Mouse (Mus musculus) kidney, embryonic 15.5 days (tissue): Measurements from ENCODE around the gene Poc1b. TPM values are rescaled to one million over a fixed set of nuclear protein-coding genes. Genes with fewer than 3 reads are reported as not detected.
A peak's percentile ranks its signal among the peaks of the same experiment; 100 is the strongest.

Source experiments
- ATAC-seq: fragments of 200-750 bp; cut with Nextera tagmentation; replicated peaks from 2 replicates; pipeline ENCODE4 v1.8.0; 2017; ENCODE audit warnings: moderate TSS enrichment; ENCODE audit not compliant: low FRiP score
- H3K27ac ChIP-seq: fragments of 300-500 bp; sonication (generic); 2 replicates; pipeline ENCODE4 v1.5.1; 2015; ENCODE audit warnings: mild to moderate bottlenecking, inconsistent platforms
- H3K27me3 ChIP-seq: fragments of 300-500 bp; sonication (generic); 2 replicates; pipeline ENCODE4 v1.6.1; 2015; ENCODE audit warnings: inconsistent platforms
- H3K36me3 ChIP-seq: fragments of 300-500 bp; sonication (generic); 2 replicates; pipeline ENCODE4 v1.6.1; 2015; ENCODE audit warnings: inconsistent platforms
- H3K4me1 ChIP-seq: fragments of 300-500 bp; sonication (generic); 2 replicates; pipeline ENCODE4 v1.6.1; 2015; ENCODE audit warnings: inconsistent platforms
- H3K4me2 ChIP-seq: fragments of 300-500 bp; sonication (generic); 2 replicates; pipeline ENCODE4 v1.6.1; 2015; ENCODE audit warnings: moderate library complexity, mild to moderate bottlenecking, inconsistent platforms
- H3K4me3 ChIP-seq: fragments of 300-500 bp; sonication (generic); replicated peaks from 2 replicates; pipeline ENCODE4 v1.5.1; 2015; ENCODE audit warnings: mild to moderate bottlenecking, inconsistent platforms
- H3K9ac ChIP-seq: fragments of 300-500 bp; sonication (generic); 2 replicates; pipeline ENCODE4 v1.6.1; 2015; ENCODE audit warnings: mild to moderate bottlenecking, inconsistent platforms
- H3K9me3 ChIP-seq: fragments of 300-500 bp; sonication (generic); replicated peaks from 2 replicates; pipeline ENCODE4 v1.6.1; 2016; ENCODE audit warnings: inconsistent platforms
- WGBS: fragments of 180-500 bp; shearing (Covaris S2); methylation state at CpG from one replicate; pipeline ENCODE4 v1.1.7; 2015; ENCODE audit warnings: mixed read lengths; 5-methylcytosine and 5-hydroxymethylcytosine counted together
- polyA plus RNA-seq: library from polyadenylated mRNA; unstranded; fragments of >200 nt; fragmentation: Nextera tagmentation; extraction: Ambion mirVana; gene quantifications from 2 replicates; pipeline ENCODE4 v1.2.1, GENCODE M21; 2015

Gene Poc1b
- polyA plus RNA-seq, 1 experiment from 2014 or later = 25.5 TPM

DNA sequence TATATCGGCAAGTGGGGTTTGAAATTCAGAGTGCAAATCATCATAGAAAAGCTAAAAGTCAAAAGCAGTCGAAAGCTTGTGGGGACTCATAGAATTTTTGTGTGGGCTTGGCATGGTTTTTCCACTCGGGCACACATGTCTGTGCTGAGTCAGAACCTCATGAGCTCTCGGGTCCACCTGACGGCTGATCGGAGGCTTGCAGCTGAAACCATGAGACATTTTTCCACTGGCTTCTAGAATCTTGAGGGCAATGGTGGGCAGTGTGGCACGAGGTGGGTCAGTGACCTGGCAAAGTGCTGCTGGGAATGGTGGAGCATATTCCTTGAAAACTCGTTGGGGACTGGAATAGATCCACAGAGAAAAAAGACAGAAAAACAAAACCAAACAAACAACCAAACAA is 114.7 kb downstream of the Poc1b start:
- 87% methylated on average over 8 of the region's 8 CpGs for WGBS

DNA sequence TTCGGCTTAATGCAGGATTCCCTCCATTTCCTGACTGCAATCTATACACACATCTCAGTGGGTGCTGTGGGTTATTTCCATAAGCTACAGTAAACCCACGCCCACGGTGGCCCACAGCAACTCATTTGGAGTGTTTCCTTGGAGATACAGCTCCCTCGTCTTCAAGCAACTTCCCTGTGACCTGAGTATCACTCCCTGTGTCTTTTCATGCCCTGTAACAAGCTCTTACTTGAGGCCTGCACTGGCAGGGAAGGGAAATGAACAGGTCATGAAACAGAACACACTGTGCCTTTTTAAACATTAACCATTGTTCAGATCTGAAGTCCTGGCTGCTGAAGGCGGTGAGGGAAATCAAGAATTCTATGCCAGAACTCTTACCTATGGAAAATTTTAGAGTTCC is 115.9 kb downstream of the Poc1b start:
- Histone ChIP-seq H3K9ac (no peak overlapping the region), H3K4me3 (no peak overlapping the region), H3K27ac (peak overlapping the region; percentile 82), H3K4me1 (peaks cover 19% of the 10 kb centered on the region), H3K9me3 (no peaks in the 10 kb centered on the region), H3K4me2 (no peak overlapping the region), H3K36me3 (no peaks in the 10 kb centered on the region), H3K27me3 (no peaks in the 10 kb centered on the region)
- ATAC-seq = peak; percentile 33; the same call in 1 of the 2 replicates
- WGBS = 57% methylated on average over 5 of the region's 5 CpGs

More for the DNA sequence above, 114.7 kb downstream of the Poc1b start:
- Histone ChIP-seq H3K4me3 (no peak overlapping the region), H3K27ac (no peak overlapping the region), H3K9ac (no peak overlapping the region), H3K4me2 (no peak overlapping the region), H3K36me3 (no peaks in the 10 kb centered on the region), H3K4me1 (peaks cover 9% of the 10 kb centered on the region; the same call in 1 of the 2 replicates), H3K27me3 (no peaks in the 10 kb centered on the region), H3K9me3 (no peaks in the 10 kb centered on the region)
- no peak for ATAC-seq

DNA sequence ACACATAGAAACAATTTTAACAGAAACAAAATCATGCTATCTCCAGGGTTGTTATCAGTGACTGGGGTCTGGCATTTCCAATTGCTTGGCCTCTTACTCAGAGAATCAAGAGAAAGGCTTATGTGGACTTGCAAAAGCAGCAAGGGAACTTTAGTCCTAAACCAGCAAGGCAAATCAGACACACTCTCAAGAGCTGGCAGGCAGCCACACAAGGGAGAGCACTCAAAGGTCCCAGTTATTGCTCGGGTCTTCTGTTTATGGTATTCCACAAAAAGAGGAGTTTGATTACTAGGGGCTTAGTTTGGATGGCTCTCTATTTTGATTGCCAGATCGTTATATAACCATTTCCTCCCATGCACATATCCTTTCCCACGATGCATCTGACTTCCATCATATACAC is 117.4 kb downstream of the Poc1b start:
- Histone ChIP-seq H3K9ac (no peak overlapping the region), H3K4me2 (no peak overlapping the region), H3K36me3 (no peaks in the 10 kb centered on the region), H3K9me3 (no peaks in the 10 kb centered on the region), H3K27me3 (no peaks in the 10 kb centered on the region), H3K4me3 (no peak overlapping the region), H3K27ac (no peak overlapping the region), H3K4me1 (peaks cover 34% of the 10 kb centered on the region)
- WGBS = 63% methylated on average over 3 of the region's 3 CpGs
- no peak for ATAC-seq

DNA sequence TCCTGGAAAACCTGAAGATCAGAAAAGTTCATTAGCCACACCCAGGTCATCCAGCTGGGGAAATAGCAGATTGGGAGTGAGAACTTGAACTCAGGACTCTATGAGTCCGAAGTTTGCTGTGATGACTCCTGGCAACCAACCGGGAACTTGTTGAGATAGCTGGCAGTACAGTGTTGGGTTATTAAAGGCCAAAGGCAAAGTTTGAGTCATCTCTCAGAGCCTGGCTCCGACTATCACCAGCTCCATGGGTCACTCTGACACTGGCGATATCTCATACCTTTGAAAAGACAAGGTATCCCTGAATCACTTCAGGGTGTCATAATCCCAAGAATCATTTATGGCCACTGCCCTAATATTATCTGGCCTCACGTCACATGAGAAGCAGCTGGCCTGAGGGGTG is 119.9 kb downstream of the Poc1b start:
- Histone ChIP-seq H3K4me1 (peaks cover 38% of the 10 kb centered on the region), H3K4me3 (no peak overlapping the region), H3K4me2 (no peak overlapping the region), H3K9ac (no peak overlapping the region), H3K9me3 (no peaks in the 10 kb centered on the region), H3K27me3 (no peaks in the 10 kb centered on the region), H3K27ac (no peak overlapping the region), H3K36me3 (no peaks in the 10 kb centered on the region)
- WGBS = 91% methylated on average over 5 of the region's 5 CpGs
- ATAC-seq = no peak

DNA sequence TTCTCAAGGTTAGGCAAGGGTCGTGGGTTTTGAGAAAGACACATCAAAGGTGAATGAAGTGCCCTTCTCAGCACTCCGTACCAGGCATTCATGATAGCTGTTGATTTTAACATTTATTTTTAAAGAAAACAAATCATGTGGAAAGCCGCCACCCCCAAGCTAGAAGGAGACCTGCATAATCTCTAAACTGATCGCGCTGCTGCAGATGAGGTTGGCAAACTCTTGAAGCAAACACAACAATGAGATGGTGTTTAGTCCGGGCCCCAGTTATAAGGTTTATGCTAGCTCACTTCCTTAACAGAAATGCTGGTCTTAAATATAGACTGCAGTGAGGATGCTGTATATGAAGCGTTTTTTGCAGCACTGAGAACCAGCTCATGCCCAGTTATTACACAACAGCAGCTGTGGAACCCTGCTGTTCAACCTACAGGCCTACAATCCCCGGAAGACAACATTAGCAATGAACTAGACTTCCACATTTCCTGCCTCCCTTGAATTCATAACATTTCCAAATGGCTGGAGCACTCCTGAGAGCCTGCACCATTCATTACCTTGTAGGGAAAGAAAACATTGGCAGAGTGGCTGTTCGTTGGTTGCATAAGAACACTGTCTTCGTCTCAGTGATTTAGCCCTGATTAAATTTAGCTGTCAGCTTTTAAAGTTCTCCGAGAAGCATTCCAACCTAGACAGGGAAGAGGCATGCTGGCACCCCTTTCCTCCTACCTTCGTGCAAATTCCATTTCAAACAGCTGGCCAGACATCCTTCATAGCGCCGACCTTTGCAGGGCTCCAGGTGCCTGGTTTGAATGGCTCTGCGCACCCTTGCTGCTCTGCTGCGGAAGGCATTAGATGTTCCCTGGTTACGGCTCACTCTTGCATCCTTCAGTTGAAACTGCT is 121.4 kb downstream of the Poc1b start:
- Histone ChIP-seq H3K4me3 (no peak overlapping the region), H3K36me3 (no peaks in the 10 kb centered on the region), H3K9ac (no peak overlapping the region), H3K27ac (peak overlapping the region; percentile 74), H3K4me1 (peaks cover 36% of the 10 kb centered on the region), H3K9me3 (no peaks in the 10 kb centered on the region), H3K27me3 (no peaks in the 10 kb centered on the region), H3K4me2 (peak overlapping the region; percentile 48)
- peak; percentile 26 for ATAC-seq
- WGBS = 34% methylated on average over 17 of the region's 17 CpGs

- H3K27ac ChIP-seq = peak overlapping the region; percentile 74
- peak; percentile 65 for ATAC-seq
- no peak overlapping the region; the same call in 1 of the 2 replicates for H3K9ac ChIP-seq
- no peaks in the 10 kb centered on the region for H3K9me3 ChIP-seq
- no peaks in the 10 kb centered on the region for H3K27me3 ChIP-seq
- H3K4me3 ChIP-seq = 0 out of 2 replicates have a peak overlapping the region, but pooled peaks have one; percentile 10
- 8% methylated on average over 16 of the region's 16 CpGs for WGBS
- H3K36me3 ChIP-seq = no peaks in the 10 kb centered on the region
- H3K4me2 ChIP-seq = peak overlapping the region; percentile 48
- peaks cover 39% of the 10 kb centered on the region for H3K4me1 ChIP-seq
Measured at GRCm38 (mm10) chr10:99229031-99229684, 122.3 kb downstream of the Poc1b start.

DNA sequence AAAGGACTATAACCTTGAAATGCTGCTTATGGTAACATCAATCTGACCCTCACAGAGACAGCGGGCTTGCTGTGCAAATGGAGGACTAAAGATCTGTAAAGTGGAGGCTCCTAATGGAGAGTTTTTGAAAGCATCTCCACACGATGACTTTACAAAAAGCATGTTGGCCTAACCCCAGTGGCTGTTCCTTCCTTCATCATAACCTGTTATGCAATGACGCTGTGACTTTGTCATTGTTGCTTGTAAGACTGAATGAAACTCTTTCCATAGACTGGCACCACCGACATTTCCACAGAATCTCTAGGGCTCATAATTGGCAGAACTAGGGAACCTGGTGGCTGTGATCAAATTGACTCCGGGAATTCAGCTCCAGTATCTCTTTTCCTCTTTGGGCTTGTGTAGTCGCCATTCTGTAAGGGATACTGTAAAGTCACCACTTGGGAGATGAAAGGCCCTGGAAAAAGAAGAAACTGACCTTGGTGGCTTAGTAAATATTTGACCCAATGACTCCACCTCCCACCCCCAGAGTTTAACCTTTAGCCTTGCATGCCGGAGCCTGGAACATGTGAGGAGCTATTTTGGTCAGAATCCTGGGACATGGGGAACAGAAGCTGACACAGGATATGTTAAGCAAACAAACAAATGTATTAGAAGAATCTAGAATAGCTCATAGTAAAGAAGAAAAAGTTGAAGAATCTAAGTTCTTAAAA is 125.8 kb downstream of the Poc1b start:
- Histone ChIP-seq H3K9ac (no peak overlapping the region), H3K4me3 (no peak overlapping the region), H3K4me1 (peaks cover 37% of the 10 kb centered on the region), H3K9me3 (no peaks in the 10 kb centered on the region), H3K27ac (peak overlapping the region; percentile 71), H3K36me3 (no peaks in the 10 kb centered on the region), H3K4me2 (no peak overlapping the region), H3K27me3 (no peaks in the 10 kb centered on the region)
- WGBS = 58% methylated on average over 7 of the region's 7 CpGs
- ATAC-seq = peak; percentile 45; the same call in 1 of the 2 replicates

DNA sequence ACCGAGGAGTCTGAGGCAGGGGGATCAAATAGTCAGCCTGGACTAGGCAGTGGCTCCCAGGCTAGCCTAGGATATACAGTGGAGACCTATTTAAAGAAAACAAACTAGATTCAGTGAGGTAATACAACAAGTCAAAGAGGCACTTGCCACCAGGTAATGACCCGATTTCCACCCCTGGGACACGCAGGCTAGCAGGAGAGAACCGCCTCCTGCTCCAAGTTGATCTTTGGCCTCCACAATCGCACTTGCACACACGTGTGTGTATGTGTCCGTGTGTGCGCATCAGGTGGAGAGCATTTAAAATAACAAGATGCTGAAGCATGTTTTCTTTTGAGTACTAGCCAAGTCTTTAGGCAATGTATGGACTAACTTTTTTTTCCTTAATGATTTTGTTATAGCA is 127.5 kb downstream of the Poc1b start:
- Histone ChIP-seq H3K27ac (no peak overlapping the region), H3K4me3 (no peak overlapping the region)
- ATAC-seq = no peak

DNA sequence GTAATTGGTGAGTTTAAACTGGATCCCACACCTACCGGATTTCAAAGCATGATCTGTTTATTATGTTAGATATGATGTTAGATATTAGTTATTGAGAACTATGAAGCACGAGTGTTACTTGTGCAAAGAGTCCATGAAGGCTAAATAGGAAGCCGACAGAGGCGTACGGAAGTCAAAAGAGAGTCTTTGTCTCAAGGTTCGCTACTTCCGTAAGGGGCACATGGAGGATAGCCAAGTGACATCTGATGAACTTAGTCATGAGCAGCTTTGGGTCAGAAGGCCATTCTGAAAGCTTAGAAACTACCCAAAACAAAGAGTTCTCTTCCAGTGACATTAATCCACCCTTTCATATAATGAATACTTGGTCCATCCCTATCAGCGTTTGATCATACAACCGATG is 128.2 kb downstream of the Poc1b start:
- H3K27ac ChIP-seq = no peak overlapping the region
- ATAC-seq = no peak
- no peak overlapping the region for H3K4me2 ChIP-seq
- no peak overlapping the region for H3K4me3 ChIP-seq
- H3K36me3 ChIP-seq = no peaks in the 10 kb centered on the region
- WGBS = 90% methylated on average over 9 of the region's 9 CpGs
- no peaks in the 10 kb centered on the region for H3K27me3 ChIP-seq
- H3K9me3 ChIP-seq = no peaks in the 10 kb centered on the region
- H3K4me1 ChIP-seq = peaks cover 18% of the 10 kb centered on the region
- H3K9ac ChIP-seq = no peak overlapping the region

More for the DNA sequence above, 127.5 kb downstream of the Poc1b start:
- Histone ChIP-seq H3K4me1 (peaks cover 20% of the 10 kb centered on the region), H3K27me3 (no peaks in the 10 kb centered on the region), H3K36me3 (no peaks in the 10 kb centered on the region), H3K9ac (no peak overlapping the region), H3K4me2 (no peak overlapping the region), H3K9me3 (no peaks in the 10 kb centered on the region)
- WGBS = 87% methylated on average over 8 of the region's 8 CpGs

DNA sequence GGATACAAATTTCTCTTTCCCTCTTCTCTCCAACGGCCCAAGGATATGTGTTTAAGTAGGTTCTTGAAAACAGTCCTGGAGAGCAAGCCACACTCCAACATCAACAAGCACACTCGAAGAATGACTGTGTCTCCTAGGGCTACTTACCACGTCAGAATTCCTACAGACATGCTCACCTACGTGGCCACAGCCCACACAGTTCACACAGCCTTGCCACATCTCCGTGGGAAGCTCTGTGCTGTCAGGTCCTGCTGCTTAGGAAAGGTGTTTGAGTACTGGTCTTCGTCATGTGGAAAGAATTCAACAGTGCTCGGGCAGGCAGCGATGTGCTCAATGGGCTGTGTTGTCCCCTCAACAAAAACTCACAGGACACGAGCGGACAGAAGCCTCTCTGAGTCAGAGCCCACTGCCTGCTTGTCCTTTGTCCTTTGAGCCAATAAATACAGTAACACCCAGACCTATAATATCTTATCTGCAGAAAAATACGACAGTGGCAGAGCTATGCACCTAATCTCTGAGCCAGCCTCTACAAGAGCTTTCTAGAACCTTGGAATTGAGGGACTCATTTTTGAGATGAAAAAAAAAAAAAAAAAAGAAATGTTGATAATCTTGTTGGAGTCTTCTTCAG is 130.5 kb downstream of the Poc1b start:
- H3K27ac ChIP-seq = peak overlapping the region; percentile 5; the same call in 1 of the 2 replicates

GRCm38 (mm10) chr10:99238537-99238936 is 131.7 kb downstream of the Poc1b start:
- Histone ChIP-seq H3K27ac (no peak overlapping the region), H3K4me1 (peaks cover 21% of the 10 kb centered on the region), H3K4me3 (no peak overlapping the region), H3K4me2 (no peak overlapping the region), H3K9me3 (no peaks in the 10 kb centered on the region), H3K27me3 (no peaks in the 10 kb centered on the region), H3K9ac (no peak overlapping the region), H3K36me3 (no peaks in the 10 kb centered on the region)
- no peak for ATAC-seq
- 77% methylated on average over 11 of the region's 11 CpGs for WGBS

More for the DNA sequence above, 130.5 kb downstream of the Poc1b start:
- no peaks in the 10 kb centered on the region for H3K9me3 ChIP-seq
- no peak overlapping the region for H3K9ac ChIP-seq
- whole genome bisulfite sequencing = 53% methylated on average over 11 of the region's 11 CpGs
- H3K4me2 ChIP-seq = no peak overlapping the region
- H3K4me3 ChIP-seq = no peak overlapping the region
- no peaks in the 10 kb centered on the region for H3K36me3 ChIP-seq
- H3K27me3 ChIP-seq = no peaks in the 10 kb centered on the region
- peaks cover 28% of the 10 kb centered on the region for H3K4me1 ChIP-seq
- ATAC-seq = no peak
